Mouse (Mus musculus): ENCODE results near the gene Dus1l. TPM values are rescaled to one million over a fixed set of nuclear protein-coding genes. Genes with fewer than 3 reads are reported as not detected.
A peak's percentile ranks its signal among the peaks of the same experiment; 100 is the strongest.
"Not testable (repeated sequence)": the region's sequence is repeated elsewhere in the genome, so short reads cannot be mapped to it uniquely, and the experiment has no call there.

Gene Dus1l
- polyA plus RNA-seq, 1 experiment from 2014 or later = 56.9 TPM

DNA sequence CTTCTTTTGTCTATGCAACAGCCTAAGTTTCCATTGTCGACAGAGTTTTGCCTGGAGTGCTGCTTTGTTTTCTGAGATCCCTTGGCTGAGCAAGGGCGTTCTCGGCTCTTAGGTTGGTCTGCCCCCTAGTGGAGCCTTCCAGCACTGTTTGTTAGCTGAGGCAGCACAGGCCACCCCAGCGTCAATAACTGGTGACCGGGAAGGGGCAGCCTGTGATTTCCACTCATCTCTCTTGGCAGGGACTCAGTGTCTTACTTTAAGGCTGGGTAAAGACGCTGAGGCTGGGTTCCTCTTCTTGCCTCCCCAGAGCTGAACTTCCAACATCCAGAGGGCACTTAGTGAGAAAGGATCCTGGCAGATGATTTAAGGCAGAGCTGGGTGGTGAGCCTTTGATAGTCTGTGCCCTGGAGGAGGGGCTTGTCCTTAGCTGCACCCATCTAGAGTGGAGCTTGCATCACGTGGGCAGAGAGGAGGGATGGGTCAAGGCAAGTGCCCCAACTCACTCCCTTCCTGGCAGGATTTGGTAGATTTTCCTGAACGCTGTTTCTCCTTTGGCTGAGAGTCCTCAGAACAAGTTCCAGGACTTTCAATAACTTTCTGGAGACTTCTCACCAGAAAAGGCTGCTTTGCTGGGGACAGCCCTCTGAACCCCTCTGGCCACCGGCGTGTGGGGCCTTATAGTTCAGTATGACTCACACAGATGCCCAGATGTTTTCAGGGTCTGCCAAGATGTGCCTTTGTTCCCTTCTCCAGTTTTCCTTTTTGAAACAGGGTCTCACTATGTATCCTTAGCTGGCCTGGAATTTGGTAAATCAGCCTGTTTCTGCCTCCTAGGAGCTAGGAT is 4.1 kb upstream of the Dus1l start:
- Histone ChIP-seq H3K4me3 (replicated peaks; ENCODE audit: low read length) (no peak overlapping the region), H3K4me2 (ENCODE audit: low read length) (peak overlapping the region; percentile 22; the same call in 1 of the 2 replicates), H3K9ac (replicated peaks; ENCODE audit: low read depth, low read length) (peak overlapping the region; percentile 7), H3K27me3 (replicated peaks; ENCODE audit: control insufficient read depth, insufficient read depth, low read length) (no peaks in the 10 kb centered on the region), H3K4me1 (replicated peaks; ENCODE audit: control insufficient read depth, insufficient read depth, low read length) (peaks cover 18% of the 10 kb centered on the region), H3K27ac (ENCODE audit: low read length) (no peak overlapping the region), H3K36me3 (ENCODE audit: control insufficient read depth, insufficient read depth) (no peaks in the 10 kb centered on the region; the same call in 1 of the 2 replicates), H3K9me3 (ENCODE audit: control insufficient read depth, low read length) (no peaks in the 10 kb centered on the region)
- peak; percentile 42; the same call in 1 of the 2 replicates for ATAC-seq
- 12% methylated on average over 10 of the region's 10 CpGs for WGBS

- Histone ChIP-seq H3K27ac (ENCODE audit: low read length) (no peak overlapping the region), H3K4me1 (replicated peaks; ENCODE audit: control insufficient read depth, insufficient read depth, low read length) (peaks cover 27% of the 10 kb centered on the region), H3K27me3 (replicated peaks; ENCODE audit: control insufficient read depth, insufficient read depth, low read length) (no peaks in the 10 kb centered on the region), H3K36me3 (ENCODE audit: control insufficient read depth, insufficient read depth) (no peaks in the 10 kb centered on the region), H3K9me3 (ENCODE audit: control insufficient read depth, low read length) (no peaks in the 10 kb centered on the region), H3K9ac (replicated peaks; ENCODE audit: low read depth, low read length) (no peak overlapping the region), H3K4me2 (ENCODE audit: low read length) (no peak overlapping the region), H3K4me3 (replicated peaks; ENCODE audit: low read length) (no peak overlapping the region)
- 76% methylated on average over 6 of the region's 6 CpGs for WGBS
- ATAC-seq = no peak
Measured at GRCm38 (mm10) chr11:120799316-120799890, 3.2 kb upstream of the Dus1l start.

DNA sequence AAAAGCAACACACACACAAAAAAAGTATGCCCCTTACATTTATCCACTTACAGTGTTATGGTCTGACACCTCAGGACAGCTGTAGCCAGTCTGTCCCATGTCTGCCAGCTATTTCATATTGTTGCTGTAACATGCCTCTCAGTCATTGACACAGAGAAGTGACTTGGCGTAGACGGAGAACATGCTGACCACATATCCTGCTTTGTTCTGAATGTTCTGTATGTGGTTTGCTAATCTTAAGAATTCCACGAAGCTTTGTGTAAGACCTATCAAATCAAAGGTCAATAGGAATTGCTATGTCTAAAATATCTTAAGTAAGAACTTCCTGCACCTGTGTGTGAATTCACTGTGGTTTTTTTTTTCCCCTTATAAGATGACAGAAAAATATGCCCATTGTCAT is 2.0 kb upstream of the Dus1l start:
- Histone ChIP-seq H3K9ac (replicated peaks; ENCODE audit: low read depth, low read length) (no peak overlapping the region), H3K4me2 (ENCODE audit: low read length) (no peak overlapping the region), H3K36me3 (ENCODE audit: control insufficient read depth, insufficient read depth) (no peaks in the 10 kb centered on the region), H3K4me1 (replicated peaks; ENCODE audit: control insufficient read depth, insufficient read depth, low read length) (peaks cover 29% of the 10 kb centered on the region), H3K27me3 (replicated peaks; ENCODE audit: control insufficient read depth, insufficient read depth, low read length) (no peaks in the 10 kb centered on the region), H3K4me3 (replicated peaks; ENCODE audit: low read length) (no peak overlapping the region), H3K9me3 (ENCODE audit: control insufficient read depth, low read length) (no peaks in the 10 kb centered on the region), H3K27ac (ENCODE audit: low read length) (no peak overlapping the region)
- WGBS = 89% methylated on average over 3 of the region's 3 CpGs
- ATAC-seq = no peak

DNA sequence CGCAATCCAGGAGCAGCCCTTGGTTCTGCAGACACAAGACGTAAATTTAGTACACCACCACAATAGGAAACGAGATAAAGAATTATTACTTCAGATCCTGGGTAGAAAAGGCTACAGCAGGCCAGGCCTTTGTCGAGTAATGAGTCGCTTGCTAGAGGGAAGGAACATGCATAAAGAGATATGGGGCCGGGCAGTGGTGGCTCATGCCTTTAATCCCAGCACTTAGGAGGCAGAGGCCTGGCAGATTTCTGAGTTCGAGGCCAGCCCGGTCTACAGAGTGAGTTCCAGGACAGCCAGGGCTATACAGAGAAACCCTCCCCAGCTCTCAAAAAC is 377 bp upstream of the Dus1l start:
- peak overlapping the region; percentile 78 for H3K27ac ChIP-seq (ENCODE audit: low read length)
- no peaks in the 10 kb centered on the region for H3K9me3 ChIP-seq (ENCODE audit: control insufficient read depth, low read length)
- peak overlapping the region; percentile 96 for H3K4me3 ChIP-seq (replicated peaks; ENCODE audit: low read length)
- WGBS = 18% methylated on average over 8 of the region's 8 CpGs
- ATAC-seq = no peak; the same call in 1 of the 2 replicates
- H3K4me2 ChIP-seq (ENCODE audit: low read length) = peak overlapping the region; percentile 43
- peak overlapping the region; percentile 20 for H3K9ac ChIP-seq (replicated peaks; ENCODE audit: low read depth, low read length)
- no peaks in the 10 kb centered on the region for H3K27me3 ChIP-seq (replicated peaks; ENCODE audit: control insufficient read depth, insufficient read depth, low read length)
- peaks cover 29% of the 10 kb centered on the region for H3K4me1 ChIP-seq (replicated peaks; ENCODE audit: control insufficient read depth, insufficient read depth, low read length)
- peaks cover 6% of the 10 kb centered on the region for H3K36me3 ChIP-seq (ENCODE audit: control insufficient read depth, insufficient read depth)

DNA sequence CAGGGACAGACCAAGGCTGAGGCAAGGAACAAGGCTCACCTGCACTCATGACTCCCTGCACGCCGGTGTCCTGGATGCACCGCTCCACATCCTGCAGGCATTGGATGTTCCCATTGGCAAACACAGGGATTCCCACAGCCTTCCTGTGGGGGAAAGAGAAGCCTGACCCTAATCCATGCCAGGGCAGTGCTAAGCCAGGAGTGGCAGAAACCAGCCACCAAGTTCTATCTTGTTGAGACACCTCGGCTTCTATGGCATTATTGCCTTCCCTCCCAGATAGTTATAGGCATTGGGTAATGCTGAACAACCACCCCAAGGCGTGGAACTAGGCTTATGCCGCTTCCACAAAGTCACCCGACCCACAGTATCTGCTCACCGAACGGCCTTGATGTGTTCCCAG is 3.6 kb downstream of the Dus1l start:
- H3K4me2 ChIP-seq (ENCODE audit: low read length) = no peak overlapping the region
- peaks cover 21% of the 10 kb centered on the region for H3K4me1 ChIP-seq (replicated peaks; ENCODE audit: control insufficient read depth, insufficient read depth, low read length)
- WGBS = 95% methylated on average over 9 of the region's 9 CpGs
- no peaks in the 10 kb centered on the region for H3K27me3 ChIP-seq (replicated peaks; ENCODE audit: control insufficient read depth, insufficient read depth, low read length)
- no peak overlapping the region for H3K9ac ChIP-seq (replicated peaks; ENCODE audit: low read depth, low read length)
- H3K4me3 ChIP-seq (replicated peaks; ENCODE audit: low read length) = no peak overlapping the region
- no peak for ATAC-seq
- H3K36me3 ChIP-seq (ENCODE audit: control insufficient read depth, insufficient read depth) = peaks cover 26% of the 10 kb centered on the region
- H3K27ac ChIP-seq (ENCODE audit: low read length) = no peak overlapping the region
- H3K9me3 ChIP-seq (ENCODE audit: control insufficient read depth, low read length) = no peaks in the 10 kb centered on the region

DNA sequence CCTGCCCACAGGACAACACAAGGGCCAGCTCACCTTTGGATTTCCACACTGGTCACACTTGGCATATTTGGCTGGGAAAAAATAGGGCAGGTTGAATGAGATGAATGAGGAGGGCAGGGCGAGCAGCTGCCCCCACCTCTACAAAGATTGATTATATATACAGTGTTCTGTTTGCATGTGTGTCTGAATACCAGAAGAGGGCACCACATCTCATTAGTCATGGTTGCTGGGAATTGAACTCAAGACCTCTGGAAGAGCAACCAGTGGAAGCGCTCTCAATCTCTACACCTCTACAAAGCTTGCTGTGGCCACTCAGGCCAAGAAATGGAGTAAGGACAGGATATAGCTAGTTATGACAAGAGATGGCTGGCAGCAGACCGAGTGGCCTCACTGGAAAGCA is 6.4 kb downstream of the Dus1l start:
- Histone ChIP-seq H3K9ac (replicated peaks; ENCODE audit: low read depth, low read length) (no peak overlapping the region), H3K9me3 (ENCODE audit: control insufficient read depth, low read length) (no peaks in the 10 kb centered on the region), H3K4me1 (replicated peaks; ENCODE audit: control insufficient read depth, insufficient read depth, low read length) (peaks cover 16% of the 10 kb centered on the region), H3K27ac (ENCODE audit: low read length) (no peak overlapping the region), H3K4me3 (replicated peaks; ENCODE audit: low read length) (no peak overlapping the region), H3K4me2 (ENCODE audit: low read length) (no peak overlapping the region), H3K27me3 (replicated peaks; ENCODE audit: control insufficient read depth, insufficient read depth, low read length) (no peaks in the 10 kb centered on the region), H3K36me3 (ENCODE audit: control insufficient read depth, insufficient read depth) (peaks cover 35% of the 10 kb centered on the region)
- 91% methylated on average over 3 of the region's 3 CpGs for WGBS
- no peak for ATAC-seq

GRCm38 (mm10) chr11:120789355-120789754 is 6.8 kb downstream of the Dus1l start:
- H3K4me1 ChIP-seq (replicated peaks; ENCODE audit: control insufficient read depth, insufficient read depth, low read length) = peaks cover 12% of the 10 kb centered on the region
- no peak overlapping the region for H3K4me2 ChIP-seq (ENCODE audit: low read length)
- H3K9me3 ChIP-seq (ENCODE audit: control insufficient read depth, low read length) = no peaks in the 10 kb centered on the region
- no peak overlapping the region for H3K9ac ChIP-seq (replicated peaks; ENCODE audit: low read depth, low read length)
- H3K27me3 ChIP-seq (replicated peaks; ENCODE audit: control insufficient read depth, insufficient read depth, low read length) = no peaks in the 10 kb centered on the region
- no peak overlapping the region for H3K27ac ChIP-seq (ENCODE audit: low read length)
- no peak for ATAC-seq
- 89% methylated on average over 4 of the region's 4 CpGs for WGBS
- peaks cover 35% of the 10 kb centered on the region for H3K36me3 ChIP-seq (ENCODE audit: control insufficient read depth, insufficient read depth)
- H3K4me3 ChIP-seq (replicated peaks; ENCODE audit: low read length) = no peak overlapping the region

- not testable (repeated sequence) for ATAC-seq; H3K27me3 ChIP-seq (replicated peaks; ENCODE audit: control insufficient read depth, insufficient read depth, low read length); H3K4me2 ChIP-seq (ENCODE audit: low read length); H3K9ac ChIP-seq (replicated peaks; ENCODE audit: low read depth, low read length); H3K4me3 ChIP-seq (replicated peaks; ENCODE audit: low read length); H3K27ac ChIP-seq (ENCODE audit: low read length); H3K9me3 ChIP-seq (ENCODE audit: control insufficient read depth, low read length)
- H3K36me3 ChIP-seq (ENCODE audit: control insufficient read depth, insufficient read depth) = peaks cover 35% of the 10 kb centered on the region
- peaks cover 12% of the 10 kb centered on the region for H3K4me1 ChIP-seq (replicated peaks; ENCODE audit: control insufficient read depth, insufficient read depth, low read length)
- 94% methylated on average over 9 of the region's 10 CpGs for WGBS
Measured at GRCm38 (mm10) chr11:120788460-120788859, 7.7 kb downstream of the Dus1l start.

DNA sequence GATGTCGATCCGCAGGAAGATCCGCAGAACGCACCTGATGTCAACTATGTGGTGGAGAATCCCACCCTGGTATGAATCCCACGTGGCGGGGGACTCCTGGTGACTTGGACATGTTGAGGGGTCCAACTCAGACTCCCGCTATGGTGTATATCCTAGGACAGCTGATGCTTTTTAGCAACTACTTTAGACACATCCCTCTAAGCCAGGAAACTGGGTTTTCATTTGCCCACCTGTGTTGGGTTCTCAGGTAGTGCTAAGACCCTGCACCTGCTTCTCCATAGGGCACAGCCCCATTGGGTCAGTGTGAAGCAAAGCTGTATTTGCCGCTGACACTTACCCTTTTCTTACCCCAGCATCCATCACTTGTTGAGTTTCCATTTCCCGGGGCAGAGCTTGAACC is 11.1 kb downstream of the Dus1l start:
- H3K9me3 ChIP-seq (ENCODE audit: control insufficient read depth, low read length) = no peaks in the 10 kb centered on the region
- peak overlapping the region; percentile 94 for H3K4me2 ChIP-seq (ENCODE audit: low read length)
- 35% methylated on average over 9 of the region's 9 CpGs for WGBS
- H3K4me3 ChIP-seq (replicated peaks; ENCODE audit: low read length) = peak overlapping the region; percentile 71
- H3K9ac ChIP-seq (replicated peaks; ENCODE audit: low read depth, low read length) = peak overlapping the region; percentile 87
- no peak for ATAC-seq
- H3K4me1 ChIP-seq (replicated peaks; ENCODE audit: control insufficient read depth, insufficient read depth, low read length) = peaks cover 18% of the 10 kb centered on the region
- peaks cover 21% of the 10 kb centered on the region for H3K36me3 ChIP-seq (ENCODE audit: control insufficient read depth, insufficient read depth)
- no peaks in the 10 kb centered on the region for H3K27me3 ChIP-seq (replicated peaks; ENCODE audit: control insufficient read depth, insufficient read depth, low read length)
- no peak overlapping the region for H3K27ac ChIP-seq (ENCODE audit: low read length)

Measured in forebrain, embryonic 16.5 days (tissue).